10 mouse cellular contexts compared by ENCODE assay signal in genomic region chr17:34588767-34589166, GRCm38 (mm10). TPM values are rescaled to one million over a fixed set of nuclear protein-coding genes. Genes with fewer than 3 reads are reported as not detected.
DNase-seq lines count a peak whose midpoint lies in the region; ATAC-seq and TF ChIP-seq lines count a peak whose summit lies in the region.
"Had no signal": no experiment of that assay in that cellular context is flagged by ENCODE, and none has a peak within 500 bp of the region (broad histone marks: within the 10 kb centered on the region; RNA-seq: fewer than 3 reads in every experiment).

No protein-coding gene starts in this region.

- DNase-seq in lung, embryonic 14.5 days, result no peak
- no peak for DNase-seq in lung, adult 18-20 months
- DNase-seq in G1E (ENCODE audit: low spot score), result no peak
- no peak for DNase-seq in adrenal gland, adult 8-10 months
- no peak for DNase-seq in spleen, postnatal 4 days (ENCODE audit: low spot score in 2 of 2)
- DNase-seq: forebrain, postnatal 0 days; layer of hippocampus, adult 9-11 months had no signal

- peaks cover 46% of the 10 kb centered on the region for H3K4me1 ChIP-seq in forebrain, embryonic 15.5 days
- peaks cover 40% of the 10 kb centered on the region for H3K4me1 ChIP-seq in forebrain, embryonic 16.5 days (replicated peaks; ENCODE audit: control insufficient read depth, insufficient read depth, low read length)
- peaks cover 42% of the 10 kb centered on the region for H3K4me1 ChIP-seq in lung, embryonic 14.5 days (ENCODE audit: insufficient read depth)
- peaks cover 61% of the 10 kb centered on the region for H3K4me1 ChIP-seq in G1E (ENCODE audit: insufficient read depth, low read depth, low read length)
- H3K4me1 ChIP-seq in liver, embryonic 12.5 days, result peaks cover 70% of the 10 kb centered on the region

- no peak overlapping the region for H3K27ac ChIP-seq in forebrain, embryonic 15.5 days (replicated peaks)
- no peak overlapping the region for H3K27ac ChIP-seq in forebrain, embryonic 16.5 days (ENCODE audit: low read length)
- no peak overlapping the region for H3K27ac ChIP-seq in lung, embryonic 14.5 days (ENCODE audit: low read depth)
- peak overlapping the region; percentile 89 for H3K27ac ChIP-seq in liver, embryonic 12.5 days

- H3K9me3 ChIP-seq in forebrain, embryonic 15.5 days, result no peaks in the 10 kb centered on the region
- H3K9me3 ChIP-seq in forebrain, embryonic 16.5 days (ENCODE audit: control insufficient read depth, low read length), result no peaks in the 10 kb centered on the region
- no peaks in the 10 kb centered on the region for H3K9me3 ChIP-seq in lung, embryonic 14.5 days (ENCODE audit: low read depth, low read length)
- no peaks in the 10 kb centered on the region for H3K9me3 ChIP-seq in G1E (replicated peaks)
- no peaks in the 10 kb centered on the region for H3K9me3 ChIP-seq in liver, embryonic 12.5 days (replicated peaks)

- no peaks in the 10 kb centered on the region for H3K27me3 ChIP-seq in forebrain, embryonic 15.5 days
- H3K27me3 ChIP-seq in forebrain, embryonic 16.5 days (replicated peaks; ENCODE audit: control insufficient read depth, insufficient read depth, low read length), result no peaks in the 10 kb centered on the region
- no peaks in the 10 kb centered on the region for H3K27me3 ChIP-seq in lung, embryonic 14.5 days (ENCODE audit: insufficient read depth, low read length)
- H3K27me3 ChIP-seq in G1E (ENCODE audit: insufficient read depth, low read length), result peaks cover 4% of the 10 kb centered on the region; the same call in 1 of the 2 replicates
- peaks cover 8% of the 10 kb centered on the region for H3K27me3 ChIP-seq in liver, embryonic 12.5 days (replicated peaks)

- WGBS in forebrain, embryonic 15.5 days, result 57% methylated on average over 3 of the region's 3 CpGs
- WGBS in forebrain, embryonic 16.5 days, result 54% methylated on average over 3 of the region's 3 CpGs
- WGBS in lung, embryonic 14.5 days, result 57% methylated on average over 3 of the region's 3 CpGs
- 40% methylated on average over 3 of the region's 3 CpGs for WGBS in liver, embryonic 12.5 days (ENCODE audit: insufficient replicate concordance)

- no peak for ATAC-seq in forebrain, embryonic 15.5 days (replicated peaks)
- no peak for ATAC-seq in forebrain, embryonic 16.5 days
- no peak for ATAC-seq in lung, embryonic 14.5 days (ENCODE audit: insufficient read depth)
- no peak for ATAC-seq in G1E (ENCODE audit: extremely low read depth, insufficient number of reproducible peaks, low FRiP score, poor library complexity, severe bottlenecking)
- ATAC-seq in liver, embryonic 12.5 days, result no peak
- ATAC-seq: forebrain, postnatal 0 days had no signal

- no peak for TF ChIP-seq CTCF in lung, embryonic 14.5 days (IDR thresholded peaks at IDR 0.05; ENCODE audit: low read depth)
- TF ChIP-seq CTCF in G1E (IDR thresholded peaks at IDR 0.05; ENCODE audit: low read depth, low read length), result no peak

- H3K4me2 ChIP-seq in forebrain, embryonic 15.5 days (replicated peaks), result no peak overlapping the region
- no peak overlapping the region; the same call in 1 of the 2 replicates for H3K4me2 ChIP-seq in forebrain, embryonic 16.5 days (ENCODE audit: low read length)
- peak overlapping the region; percentile 97 for H3K4me2 ChIP-seq in lung, embryonic 14.5 days
- H3K4me2 ChIP-seq in liver, embryonic 12.5 days, result peak overlapping the region; percentile 99

- H3K9ac ChIP-seq in forebrain, embryonic 15.5 days (replicated peaks), result no peak overlapping the region
- no peak overlapping the region for H3K9ac ChIP-seq in forebrain, embryonic 16.5 days (replicated peaks; ENCODE audit: low read depth, low read length)
- no peak overlapping the region for H3K9ac ChIP-seq in lung, embryonic 14.5 days
- H3K9ac ChIP-seq in liver, embryonic 12.5 days, result peak overlapping the region; percentile 97

- 0 out of 2 replicates have a peak overlapping the region, but pooled peaks have one; percentile 87 for H3K4me3 ChIP-seq in forebrain, embryonic 15.5 days
- no peak overlapping the region for H3K4me3 ChIP-seq in forebrain, embryonic 16.5 days (replicated peaks; ENCODE audit: low read length)
- no peak overlapping the region for H3K4me3 ChIP-seq in lung, embryonic 14.5 days (ENCODE audit: low read depth, low read length)
- H3K4me3 ChIP-seq in G1E (ENCODE audit: low read depth, low read length), result peak overlapping the region; percentile 74; the same call in 1 of the 2 replicates
- H3K4me3 ChIP-seq in liver, embryonic 12.5 days, result 0 out of 2 replicates have a peak overlapping the region, but pooled peaks have one; percentile 83

- H3K36me3 ChIP-seq in forebrain, embryonic 15.5 days, result no peaks in the 10 kb centered on the region
- no peaks in the 10 kb centered on the region for H3K36me3 ChIP-seq in forebrain, embryonic 16.5 days (ENCODE audit: control insufficient read depth, insufficient read depth)
- no peaks in the 10 kb centered on the region for H3K36me3 ChIP-seq in lung, embryonic 14.5 days (ENCODE audit: insufficient read depth)
- peaks cover 14% of the 10 kb centered on the region for H3K36me3 ChIP-seq in G1E (replicated peaks)
- H3K36me3 ChIP-seq in liver, embryonic 12.5 days, result peaks cover 3% of the 10 kb centered on the region; the same call in 1 of the 2 replicates

RNA-seq across cellular contexts. Expression of gene Gpsm3, which starts 0.8 kb away (rescaled TPM):
- 2.7 and 3.2 TPM in 2 replicates for polyA plus RNA-seq in forebrain, embryonic 15.5 days (2015; fragmentation: Nextera tagmentation; extraction: Ambion mirVana)
- 2.8 and 3.0 TPM in 2 replicates for polyA plus RNA-seq in forebrain, embryonic 16.5 days (2015; fragmentation: Nextera tagmentation; extraction: Ambion mirVana)
- polyA plus RNA-seq in lung, embryonic 14.5 days (2014; fragmentation: Nextera tagmentation; extraction: Ambion mirVana), result 13.6 and 14.5 TPM in 2 replicates
- total RNA-seq in G1E (2014; fragmentation: Nextera tagmentation) (86.3 and 99.5 TPM in 2 replicates), G1E (2017) (33.7 and 43.2 TPM in 2 replicates)
- 399 and 473 TPM in 2 replicates for polyA plus RNA-seq in G1E (2012)
- 10.7 and 11.0 TPM in 2 replicates for polyA plus RNA-seq in liver, embryonic 12.5 days (2016; fragmentation: Nextera tagmentation; extraction: Ambion mirVana)
- 1 to 10 TPM; 4.7 to 7.9 (median 6.4) TPM for total RNA-seq in adrenal gland, adult 8-10 months (2022)

RNA-seq across cellular contexts. Expression of gene Pbx2, which starts 2.3 kb away (rescaled TPM):
- polyA plus RNA-seq in forebrain, embryonic 15.5 days (2015; fragmentation: Nextera tagmentation; extraction: Ambion mirVana), result 6.8 and 7.5 TPM in 2 replicates
- 5.3 and 7.6 TPM in 2 replicates for polyA plus RNA-seq in forebrain, embryonic 16.5 days (2015; fragmentation: Nextera tagmentation; extraction: Ambion mirVana)
- 10.1 and 10.4 TPM in 2 replicates for polyA plus RNA-seq in lung, embryonic 14.5 days (2014; fragmentation: Nextera tagmentation; extraction: Ambion mirVana)
- total RNA-seq in G1E (2014; fragmentation: Nextera tagmentation), result 35.8 and 44.2 TPM in 2 replicates
- total RNA-seq in G1E (2017), result 25.1 and 39.6 TPM in 2 replicates
- 137 and 138 TPM in 2 replicates for polyA plus RNA-seq in G1E (2012)
- 6.9 and 8.3 TPM in 2 replicates for polyA plus RNA-seq in liver, embryonic 12.5 days (2016; fragmentation: Nextera tagmentation; extraction: Ambion mirVana)
- total RNA-seq in adrenal gland, adult 8-10 months (2022), result 10 to 100 TPM; 30.8 to 55.5 (median 44.0) TPM

RNA-seq across cellular contexts. Expression of gene Ager, which starts 8.9 kb away (rescaled TPM):
- polyA plus RNA-seq in forebrain, embryonic 15.5 days (2015; fragmentation: Nextera tagmentation; extraction: Ambion mirVana), result 1.8 TPM in 2 replicates
- 1.5 and 1.6 TPM in 2 replicates for polyA plus RNA-seq in forebrain, embryonic 16.5 days (2015; fragmentation: Nextera tagmentation; extraction: Ambion mirVana)
- polyA plus RNA-seq in lung, embryonic 14.5 days (2014; fragmentation: Nextera tagmentation; extraction: Ambion mirVana), result 64.7 and 74.6 TPM in 2 replicates
- total RNA-seq in G1E (2014; fragmentation: Nextera tagmentation) (1.9 and 2.2 TPM in 2 replicates), G1E (2017) (2.1 TPM in 2 replicates)
- 5.7 and 6.5 TPM in 2 replicates for polyA plus RNA-seq in G1E (2012)
- polyA plus RNA-seq in liver, embryonic 12.5 days (2016; fragmentation: Nextera tagmentation; extraction: Ambion mirVana), result 1.3 and 1.5 TPM in 2 replicates
- total RNA-seq in adrenal gland, adult 8-10 months (2022), result 1 to 10 TPM in 3 of 4 experiments, under 1 TPM in 1; 0.52 to 2.4 (median 1.4) TPM

RNA-seq across cellular contexts. Expression of gene Rnf5, which starts 14.7 kb away (rescaled TPM):
- polyA plus RNA-seq in forebrain, embryonic 15.5 days (2015; fragmentation: Nextera tagmentation; extraction: Ambion mirVana), result 313 and 321 TPM in 2 replicates
- polyA plus RNA-seq in forebrain, embryonic 16.5 days (2015; fragmentation: Nextera tagmentation; extraction: Ambion mirVana), result 292 and 328 TPM in 2 replicates
- 78.7 and 84.9 TPM in 2 replicates for polyA plus RNA-seq in lung, embryonic 14.5 days (2014; fragmentation: Nextera tagmentation; extraction: Ambion mirVana)
- 92.0 and 103 TPM in 2 replicates for total RNA-seq in G1E (2014; fragmentation: Nextera tagmentation)
- total RNA-seq in G1E (2017), result 17.4 and 17.7 TPM in 2 replicates
- 63.3 and 70.8 TPM in 2 replicates for polyA plus RNA-seq in G1E (2012)
- 94.8 and 101 TPM in 2 replicates for polyA plus RNA-seq in liver, embryonic 12.5 days (2016; fragmentation: Nextera tagmentation; extraction: Ambion mirVana)
- total RNA-seq in adrenal gland, adult 8-10 months (2022), result 100 to 1,000 TPM in 1 of 4 experiments, 10 to 100 TPM in 3; 72.6 to 101 (median 84.6) TPM

RNA-seq across cellular contexts. Expression of gene Agpat1, which starts 15.3 kb away (rescaled TPM):
- polyA plus RNA-seq in forebrain, embryonic 15.5 days (2015; fragmentation: Nextera tagmentation; extraction: Ambion mirVana), result 89.2 and 91.1 TPM in 2 replicates
- 93.7 and 104 TPM in 2 replicates for polyA plus RNA-seq in forebrain, embryonic 16.5 days (2015; fragmentation: Nextera tagmentation; extraction: Ambion mirVana)
- polyA plus RNA-seq in lung, embryonic 14.5 days (2014; fragmentation: Nextera tagmentation; extraction: Ambion mirVana), result 52.5 and 54.1 TPM in 2 replicates
- total RNA-seq in G1E (2014; fragmentation: Nextera tagmentation) (96.3 and 96.4 TPM in 2 replicates), G1E (2017) (24.7 and 25.8 TPM in 2 replicates)
- 163 and 165 TPM in 2 replicates for polyA plus RNA-seq in G1E (2012)
- polyA plus RNA-seq in liver, embryonic 12.5 days (2016; fragmentation: Nextera tagmentation; extraction: Ambion mirVana), result 31.2 and 31.7 TPM in 2 replicates
- total RNA-seq in adrenal gland, adult 8-10 months (2022), result 100 to 1,000 TPM in 3 of 4 experiments, 10 to 100 TPM in 1; 84.6 to 108 (median 101) TPM

Comparison
In these comparisons a context has a peak if more than half of its experiments do, and no peak if none do; other contexts are left out.
1. H3K4me3 ChIP-seq: peak in forebrain, embryonic 15.5 days (single experiment), G1E (single experiment) and liver, embryonic 12.5 days (single experiment); none in forebrain, embryonic 16.5 days (single experiment) and lung, embryonic 14.5 days (single experiment).
2. H3K4me2 ChIP-seq: peak in lung, embryonic 14.5 days (single experiment) and liver, embryonic 12.5 days (single experiment); none in forebrain, embryonic 15.5 days (single experiment) and forebrain, embryonic 16.5 days (single experiment).
3. RNA of gene Gpsm3, which starts 0.8 kb away (polyA plus RNA-seq): 399 to 473 TPM in G1E; 13.6 to 14.5 TPM in lung, embryonic 14.5 days, 10.7 to 11.0 TPM in liver, embryonic 12.5 days, 2.8 to 3.0 TPM in forebrain, embryonic 16.5 days and 2.7 to 3.2 TPM in forebrain, embryonic 15.5 days; every median in the first group is over 10 times any median in the second.
4. RNA of gene Pbx2, which starts 2.3 kb away (polyA plus RNA-seq): 137 to 138 TPM in G1E; 10.1 to 10.4 TPM in lung, embryonic 14.5 days, 5.3 to 7.6 TPM in forebrain, embryonic 16.5 days, 6.8 to 7.5 TPM in forebrain, embryonic 15.5 days and 6.9 to 8.3 TPM in liver, embryonic 12.5 days; every median in the first group is over 10 times any median in the second.